Mouse (Mus musculus): ENCODE results near the gene Ano2. TPM values are rescaled to one million over a fixed set of nuclear protein-coding genes. Genes with fewer than 3 reads are reported as not detected.

The Ano2 gene
- total and polyA plus RNA-seq, 3 experiments, result not detected

DNA sequence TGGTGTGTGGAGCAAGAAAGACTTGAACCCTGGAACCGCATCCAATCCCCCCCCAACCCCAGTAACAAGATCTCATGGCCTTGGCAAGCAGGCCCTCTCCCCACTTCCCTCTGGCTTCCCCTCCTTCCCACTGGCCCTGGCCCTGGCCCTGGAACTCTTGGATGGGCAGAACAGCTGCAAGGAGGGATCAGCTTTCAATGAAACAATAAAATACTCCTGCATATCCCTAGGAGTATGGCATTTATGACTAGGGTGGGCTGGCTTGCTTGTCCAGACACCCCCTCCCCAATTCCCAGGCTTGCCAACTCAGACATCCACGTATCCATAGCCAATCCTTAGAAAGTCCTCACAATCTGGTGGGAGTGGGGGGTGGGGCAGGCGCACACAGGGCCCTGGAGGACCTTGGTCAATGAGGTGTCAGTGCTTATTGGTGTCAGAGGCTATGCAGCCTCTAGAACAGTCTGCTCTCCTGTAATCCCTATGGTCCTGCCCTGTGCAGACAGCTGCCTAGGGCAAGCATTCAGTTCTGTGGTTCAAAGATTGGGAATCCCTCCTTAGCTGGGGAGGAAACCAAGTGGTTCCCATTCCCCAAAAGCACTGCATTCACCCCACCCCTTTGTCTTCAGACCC lies 396.2 kb downstream of the Ano2 start:
- Histone ChIP-seq H3K79me2 (replicated peaks; ENCODE audit: control insufficient read depth, extremely low read depth, insufficient read depth, poor library complexity, severe bottlenecking) (no peaks in the 10 kb centered on the region), H3K4me3 (replicated peaks in 1 of 3; ENCODE audit: low read depth in 2 of 3, low read length in 2 of 3, poor library complexity in 1 of 3) (no peak overlapping the region), H3K4me2 (ENCODE audit: insufficient read depth, low read depth, poor library complexity, severe bottlenecking) (no peak overlapping the region), H3K27ac (ENCODE audit: insufficient read depth, low read depth) (no peak overlapping the region), H3K9ac (ENCODE audit: insufficient read depth, low read depth) (no peak overlapping the region), H3K36me3 (replicated peaks in 1 of 2; ENCODE audit: control insufficient read depth in 1 of 2, insufficient read depth in 1 of 2, low read length in 1 of 2) (no peaks in the 10 kb centered on the region), H3K9me3 (replicated peaks; ENCODE audit: low read length) (no peaks in the 10 kb centered on the region), H3K4me1 (ENCODE audit: control insufficient read depth in 1 of 2, insufficient read depth in 2 of 2) (no peaks in the 10 kb centered on the region), H3K27me3 (replicated peaks) (peaks cover 91% of the 10 kb centered on the region)
- dilution Hi-C loops (cut with MboI; ENCODE audit: extremely low pct_ligation_motif_present, extremely low pct_unique_long_range_greater_than_20kb, low sequenced_read_pairs), result no loop called here
- TF ChIP-seq BHLHE40 (IDR thresholded peaks at IDR 0.05; ENCODE audit: low read depth, low read length) (no peak), ZMIZ1 (IDR thresholded peaks at IDR 0.05; ENCODE audit: low read depth, low read length) (no peak), CTCF (conservative IDR thresholded peaks at IDR 0.05 in 1 of 2, IDR thresholded peaks at IDR 0.05 in 1 of 2; ENCODE audit: low read depth in 2 of 2, low read length in 2 of 2) (no peak), USF1 (IDR thresholded peaks at IDR 0.05; ENCODE audit: low read depth, low read length) (no peak), MAX (IDR thresholded peaks at IDR 0.05; ENCODE audit: low read length) (no peak), RCOR1 (conservative IDR thresholded peaks at IDR 0.05; ENCODE audit: low read depth, low read length) (no peak), JUND (conservative IDR thresholded peaks at IDR 0.05; ENCODE audit: low read depth, low read length) (no peak), SMC3 (IDR thresholded peaks at IDR 0.05; ENCODE audit: low read depth, low read length) (no peak), HCFC1 (IDR thresholded peaks at IDR 0.05; ENCODE audit: low read depth, low read length) (no peak), NRF1 (IDR thresholded peaks at IDR 0.05; ENCODE audit: low read depth, low read length) (no peak), SIN3A (IDR thresholded peaks at IDR 0.05; ENCODE audit: low read length) (no peak), ELF1 (IDR thresholded peaks at IDR 0.05; ENCODE audit: low read depth, low read length) (no peak), TBP (conservative IDR thresholded peaks at IDR 0.05; ENCODE audit: low read depth, low read length) (no peak), ZKSCAN1 (IDR thresholded peaks at IDR 0.05; ENCODE audit: borderline replicate concordance, low read depth, low read length) (no peak), E2F4 (IDR thresholded peaks at IDR 0.05; ENCODE audit: insufficient replicate concordance, low read depth, low read length) (no peak)
- DNase-seq (ENCODE audit: extremely low read depth), result no peak
- in situ Hi-C loops (cut with MboI; ENCODE audit: low pct_ligation_motif_present, low pct_unique_long_range_greater_than_20kb, low sequenced_read_pairs), result no loop called here

- Histone ChIP-seq H3K4me3 (replicated peaks in 1 of 3; ENCODE audit: low read depth in 2 of 3, low read length in 2 of 3, poor library complexity in 1 of 3) (no peak overlapping the region), H3K4me1 (ENCODE audit: control insufficient read depth in 1 of 2, insufficient read depth in 2 of 2) (no peaks in the 10 kb centered on the region), H3K79me2 (replicated peaks; ENCODE audit: control insufficient read depth, extremely low read depth, insufficient read depth, poor library complexity, severe bottlenecking) (no peaks in the 10 kb centered on the region), H3K27ac (ENCODE audit: insufficient read depth, low read depth) (no peak overlapping the region), H3K4me2 (ENCODE audit: insufficient read depth, low read depth, poor library complexity, severe bottlenecking) (no peak overlapping the region), H3K36me3 (replicated peaks in 1 of 2; ENCODE audit: control insufficient read depth in 1 of 2, insufficient read depth in 1 of 2, low read length in 1 of 2) (no peaks in the 10 kb centered on the region), H3K9me3 (replicated peaks; ENCODE audit: low read length) (no peaks in the 10 kb centered on the region), H3K27me3 (replicated peaks) (peaks cover 92% of the 10 kb centered on the region), H3K9ac (ENCODE audit: insufficient read depth, low read depth) (no peak overlapping the region)
- in situ Hi-C loops (cut with MboI; ENCODE audit: low pct_ligation_motif_present, low pct_unique_long_range_greater_than_20kb, low sequenced_read_pairs), result no loop called here
- DNase-seq (ENCODE audit: extremely low read depth), result no peak
- TF ChIP-seq CHD2 (IDR thresholded peaks at IDR 0.05; ENCODE audit: low read length) (no peak), UBTF (IDR thresholded peaks at IDR 0.05; ENCODE audit: low read depth, low read length) (no peak), PAX5 (IDR thresholded peaks at IDR 0.05; ENCODE audit: low read length) (no peak), SIN3A (IDR thresholded peaks at IDR 0.05; ENCODE audit: low read length) (no peak), POLR2AphosphoS2 (IDR thresholded peaks at IDR 0.05; ENCODE audit: low read depth, low read length) (no peak), MEF2A (IDR thresholded peaks at IDR 0.05; ENCODE audit: borderline replicate concordance, low read depth, low read length) (no peak), TBP (conservative IDR thresholded peaks at IDR 0.05; ENCODE audit: low read depth, low read length) (no peak), MYC (IDR thresholded peaks at IDR 0.05; ENCODE audit: low read depth, low read length) (no peak), MAFK (IDR thresholded peaks at IDR 0.05; ENCODE audit: insufficient replicate concordance, low read length) (no peak), MAX (IDR thresholded peaks at IDR 0.05; ENCODE audit: low read length) (no peak), SMC3 (IDR thresholded peaks at IDR 0.05; ENCODE audit: low read depth, low read length) (no peak), JUN (IDR thresholded peaks at IDR 0.05; ENCODE audit: insufficient read depth, low read depth, low read length) (no peak), NRF1 (IDR thresholded peaks at IDR 0.05; ENCODE audit: low read depth, low read length) (no peak), RAD21 (IDR thresholded peaks at IDR 0.05; ENCODE audit: low read depth, low read length) (no peak), JUND (conservative IDR thresholded peaks at IDR 0.05; ENCODE audit: low read depth, low read length) (no peak), ZNF384 (IDR thresholded peaks at IDR 0.05; ENCODE audit: low read depth, low read length) (no peak)
- dilution Hi-C loops (cut with MboI; ENCODE audit: extremely low pct_ligation_motif_present, extremely low pct_unique_long_range_greater_than_20kb, low sequenced_read_pairs), result no loop called here
Measured at GRCm38 (mm10) chr6:126088489-126089265, 398.5 kb downstream of the Ano2 start.
